In genomic region chr2:16982823-16983222, GRCm38 (mm10) we compare ENCODE assay signal across 19 mouse cellular contexts.
"Had no signal": no experiment of that assay in that cellular context is flagged by ENCODE, and none has a peak within 500 bp of the region (broad histone marks: within the 10 kb centered on the region; RNA-seq: fewer than 3 reads in every experiment).

No protein-coding gene starts in this region.

- H3K27ac ChIP-seq: kidney, postnatal 0 days; left cerebral cortex, adult 2 months; liver, embryonic 13.5 days; midbrain, embryonic 10.5 days; midbrain, embryonic 13.5 days; neural tube, embryonic 13.5 days; stomach, embryonic 15.5 days had no signal

- DNase-seq: kidney, adult 2 months; kidney, postnatal 25 days; layer of hippocampus, postnatal 36 days; liver, embryonic 13.5 days; lung, adult 2 months; lung, postnatal 36 days; retina, postnatal 1 day; right cerebral cortex, postnatal 4 days; thymus, postnatal 25 days had no signal

- H3K4me2 ChIP-seq: liver, embryonic 13.5 days; midbrain, embryonic 13.5 days; neural tube, embryonic 13.5 days; stomach, embryonic 15.5 days had no signal

- H3K4me1 ChIP-seq: liver, embryonic 13.5 days; megakaryocyte, embryonic 14.5 days; midbrain, embryonic 13.5 days; neural tube, embryonic 13.5 days; stomach, embryonic 15.5 days had no signal

- H3K9ac ChIP-seq: liver, embryonic 13.5 days; midbrain, embryonic 13.5 days; neural tube, embryonic 13.5 days; stomach, embryonic 15.5 days had no signal

- H3K4me3 ChIP-seq: left cerebral cortex, adult 2 months; liver, embryonic 13.5 days; megakaryocyte, embryonic 14.5 days; midbrain, embryonic 10.5 days; midbrain, embryonic 13.5 days; myocyte; neural tube, embryonic 13.5 days; stomach, embryonic 15.5 days had no signal

- H3K9me3 ChIP-seq: liver, embryonic 13.5 days; midbrain, embryonic 13.5 days; neural tube, embryonic 13.5 days; stomach, embryonic 15.5 days had no signal

- H3K36me3 ChIP-seq: liver, embryonic 13.5 days; midbrain, embryonic 10.5 days; midbrain, embryonic 13.5 days; neural tube, embryonic 13.5 days; stomach, embryonic 15.5 days had no signal

- H3K27me3 ChIP-seq: liver, embryonic 13.5 days; megakaryocyte, embryonic 14.5 days; midbrain, embryonic 13.5 days; neural tube, embryonic 13.5 days; stomach, embryonic 15.5 days had no signal

- ATAC-seq: lung, postnatal 0 days; midbrain, embryonic 13.5 days; midbrain, embryonic 16.5 days had no signal
